In the genomic region with DNA sequence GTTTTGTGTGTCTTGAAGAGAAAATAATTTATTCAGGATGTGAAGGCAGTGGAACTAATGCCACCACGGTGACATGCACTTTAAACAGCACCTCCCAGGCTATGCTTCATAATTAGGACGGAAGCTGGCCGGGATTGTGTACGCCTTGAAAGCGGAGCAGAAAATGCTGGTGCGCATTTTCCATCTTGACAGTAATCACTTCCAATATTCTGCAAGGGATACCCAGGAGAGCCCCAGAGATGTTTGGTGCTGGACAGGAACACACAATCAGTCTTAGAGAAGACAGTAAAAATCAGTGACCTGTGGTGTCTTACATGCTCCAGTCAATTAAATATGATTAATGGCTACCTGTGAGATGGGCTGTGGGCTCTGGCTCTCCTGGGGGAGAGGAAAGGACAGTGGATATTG, we compare ENCODE assay signal across 14 mouse cellular contexts.
A peak's percentile ranks its signal among the peaks of the same experiment; 100 is the strongest.
DNase-seq lines count a peak whose midpoint lies in the region; ATAC-seq and TF ChIP-seq lines count a peak whose summit lies in the region.
"Had no signal": no experiment of that assay in that cellular context is flagged by ENCODE, and none has a peak within 500 bp of the region (broad histone marks: within the 10 kb centered on the region; RNA-seq: fewer than 3 reads in every experiment).

No protein-coding gene starts in this region.

- no peak overlapping the region for H3K4me2 ChIP-seq in hindbrain, postnatal 0 days (ENCODE audit: low read depth, low read length)
- H3K4me2 ChIP-seq: embryonic facial prominence, embryonic 13.5 days; liver, embryonic 13.5 days had no signal

- peaks cover 8% of the 10 kb centered on the region; the same call in 1 of the 2 replicates for H3K36me3 ChIP-seq in hindbrain, postnatal 0 days (ENCODE audit: insufficient read depth, low read length)
- H3K36me3 ChIP-seq: embryonic facial prominence, embryonic 13.5 days; liver, embryonic 13.5 days had no signal

- WGBS in hindbrain, postnatal 0 days = 13% methylated on average over 6 of the region's 6 CpGs
- 24% methylated on average over 6 of the region's 6 CpGs for WGBS in olfactory bulb, adult 2 months

- no peak overlapping the region for H3K9ac ChIP-seq in hindbrain, postnatal 0 days (replicated peaks; ENCODE audit: low read length)
- H3K9ac ChIP-seq: embryonic facial prominence, embryonic 13.5 days; liver, embryonic 13.5 days had no signal

- peak; percentile 29 for DNase-seq in cerebellum, postnatal 10 days
- DNase-seq in cerebellum, adult 11-12 months = no peak
- DNase-seq in left cerebral cortex, adult 2 months (ENCODE audit: extremely low spot score in 1 of 2, low spot score in 2 of 2) = no peak
- no peak for DNase-seq in left cerebral cortex, adult 11 months (ENCODE audit: low spot score)
- DNase-seq in hindbrain, postnatal 0 days (ENCODE audit: low spot score) = peak; percentile 72
- no peak for DNase-seq in adrenal gland, adult 2 months
- DNase-seq in heart, postnatal 10 days = no peak
- DNase-seq: cerebellum, adult 18-20 months; heart, adult 18-20 months; heart, postnatal 36 days; kidney, adult 2 months; liver, embryonic 13.5 days had no signal

- ATAC-seq in hindbrain, postnatal 0 days = peak; percentile 55

- intact Hi-C loops in left cerebral cortex, adult 2 months (cut with DNase I) = no loop called here
- intact Hi-C loops in heart, postnatal 10 days (cut with DNase I) = no loop called here

- TF ChIP-seq CTCF in left cerebral cortex, adult 2 months (IDR thresholded peaks at IDR 0.05) = no peak
- TF ChIP-seq CTCF in hindbrain, postnatal 0 days (IDR thresholded peaks at IDR 0.05; ENCODE audit: low read depth) = no peak
- no peak for TF ChIP-seq CTCF in olfactory bulb, adult 2 months (IDR thresholded peaks at IDR 0.05; ENCODE audit: insufficient read depth, low read depth, low read length)

- H3K9me3 ChIP-seq in hindbrain, postnatal 0 days (ENCODE audit: low read length) = no peaks in the 10 kb centered on the region
- H3K9me3 ChIP-seq: embryonic facial prominence, embryonic 13.5 days; liver, embryonic 13.5 days had no signal

- H3K27me3 ChIP-seq in hindbrain, postnatal 0 days (ENCODE audit: insufficient read depth, low read length) = no peaks in the 10 kb centered on the region

- TF ChIP-seq POLR2A in olfactory bulb, adult 2 months (IDR thresholded peaks at IDR 0.05; ENCODE audit: insufficient read depth, low read depth, low read length) = no peak

- no peak overlapping the region for H3K4me3 ChIP-seq in left cerebral cortex, adult 2 months
- H3K4me3 ChIP-seq in hindbrain, postnatal 0 days (ENCODE audit: low read length) = no peak overlapping the region
- H3K4me3 ChIP-seq in olfactory bulb, adult 2 months (ENCODE audit: insufficient read depth, low read depth, low read length) = no peak overlapping the region
- H3K4me3 ChIP-seq: embryonic facial prominence, embryonic 13.5 days; liver, embryonic 13.5 days had no signal

- peak overlapping the region; percentile 40 for H3K27ac ChIP-seq in left cerebral cortex, adult 2 months
- H3K27ac ChIP-seq in hindbrain, postnatal 0 days = peak overlapping the region; percentile 60; the same call in 1 of the 2 replicates
- H3K27ac ChIP-seq in olfactory bulb, adult 2 months (ENCODE audit: insufficient read depth, low read depth, low read length) = peak overlapping the region; percentile 67; the same call in 1 of the 2 replicates
- H3K27ac ChIP-seq: embryonic facial prominence, embryonic 13.5 days; liver, embryonic 13.5 days had no signal

- H3K4me1 ChIP-seq in hindbrain, postnatal 0 days (ENCODE audit: insufficient read depth, low read length) = peaks cover 9% of the 10 kb centered on the region; the same call in 1 of the 2 replicates
- peaks cover 19% of the 10 kb centered on the region for H3K4me1 ChIP-seq in olfactory bulb, adult 2 months (ENCODE audit: control insufficient read depth, insufficient read depth, low read length)

Comparison
In these comparisons a context has a peak if more than half of its experiments do, and no peak if none do; other contexts are left out.
1. DNase-seq: peak in cerebellum, postnatal 10 days (2 of 2) and hindbrain, postnatal 0 days (single experiment); none in cerebellum, adult 11-12 months (single experiment), left cerebral cortex, adult 2 months (0 of 2), left cerebral cortex, adult 11 months (single experiment), adrenal gland, adult 2 months (single experiment) and heart, postnatal 10 days (0 of 2).
2. Peak in every context shown above with its lines, with median percentiles within 50 percentile points of each other: H3K27ac ChIP-seq.